Mouse (Mus musculus) stomach, embryonic 15.5 days (tissue): Measurements from ENCODE around the gene Ece2. TPM values are rescaled to one million over a fixed set of nuclear protein-coding genes. Genes with fewer than 3 reads are reported as not detected.

Source experiments
- ATAC-seq: fragments of 200-750 bp; cut with Nextera tagmentation; 2 replicates; pipeline ENCODE4 v1.8.0; 2017; ENCODE audit warnings: low read depth, moderate number of reproducible peaks, moderate TSS enrichment; ENCODE audit not compliant: insufficient read depth, low FRiP score
- H3K27ac ChIP-seq: fragments of 300-500 bp; sonication (generic); 2 replicates; pipeline ENCODE4 v1.5.1; 2015; ENCODE audit warnings: mild to moderate bottlenecking, inconsistent platforms
- H3K27me3 ChIP-seq: fragments of 300-500 bp; sonication (generic); replicated peaks from 2 replicates; pipeline ENCODE4 v1.6.1; 2015; ENCODE audit warnings: inconsistent platforms
- H3K36me3 ChIP-seq: fragments of 300-500 bp; sonication (generic); 2 replicates; pipeline ENCODE4 v1.6.1; 2015; ENCODE audit warnings: inconsistent platforms
- H3K4me1 ChIP-seq: fragments of 300-500 bp; sonication (generic); 2 replicates; pipeline ENCODE4 v1.6.1; 2015; ENCODE audit warnings: inconsistent platforms
- H3K4me2 ChIP-seq: fragments of 300-500 bp; sonication (generic); 2 replicates; pipeline ENCODE4 v1.6.1; 2015; ENCODE audit warnings: mild to moderate bottlenecking, inconsistent platforms
- H3K4me3 ChIP-seq: fragments of 300-500 bp; sonication (generic); replicated peaks from 2 replicates; pipeline ENCODE4 v1.5.1; 2015; ENCODE audit warnings: inconsistent platforms
- H3K9ac ChIP-seq: fragments of 300-500 bp; sonication (generic); 2 replicates; pipeline ENCODE4 v1.6.1; 2015; ENCODE audit warnings: inconsistent platforms
- H3K9me3 ChIP-seq: fragments of 300-500 bp; sonication (generic); 2 replicates; pipeline ENCODE4 v1.6.1; 2016; ENCODE audit warnings: inconsistent platforms
- WGBS: fragments of 180-500 bp; shearing (Covaris S2); methylation state at CpG from one replicate; pipeline ENCODE4 v1.1.7; 2015; 5-methylcytosine and 5-hydroxymethylcytosine counted together
- polyA plus RNA-seq: library from polyadenylated mRNA; unstranded; fragments of >200 nt; fragmentation: Nextera tagmentation; extraction: Ambion mirVana; gene quantifications from 2 replicates; pipeline ENCODE4 v1.2.1, GENCODE M21; 2015

Gene Ece2
- polyA plus RNA-seq, result 2.0 and 2.7 TPM in 2 replicates

- Histone ChIP-seq H3K27me3 (peaks cover 12% of the 10 kb centered on the region; the same call in 1 of the 2 replicates), H3K9me3 (no peaks in the 10 kb centered on the region), H3K4me2 (peak within 1 kb of the TSS; percentile 95), H3K9ac (peak within 1 kb of the TSS; percentile 52; the same call in 1 of the 2 replicates), H3K27ac (no peak within 1 kb of the TSS), H3K4me3 (peak within 1 kb of the TSS; percentile 51), H3K4me1 (peaks cover 8% of the 10 kb centered on the region; the same call in 1 of the 2 replicates), H3K36me3 (no peaks in the 10 kb centered on the region)
- peak; percentile 27; the same call in 1 of the 2 replicates for ATAC-seq
- WGBS, result 6% methylated on average over 50 of the region's 54 CpGs
Measured at GRCm38 (mm10) chr16:20629731-20630634, at the start of gene Ece2. TSS of gene Ece2 (plus strand) at chr16:20629828.

GRCm38 (mm10) chr16:20589366-20589938 lies 40.2 kb upstream of the Ece2 start, which contains the start of gene Vwa5b2:
TSS of gene Vwa5b2 (plus strand) at chr16:20589471.
- no peak within 1 kb of the TSS for H3K27ac ChIP-seq
- H3K4me2 ChIP-seq, result peak within 1 kb of the TSS; percentile 86
- peaks cover 47% of the 10 kb centered on the region for H3K27me3 ChIP-seq
- no peaks in the 10 kb centered on the region for H3K36me3 ChIP-seq
- ATAC-seq, result peak; percentile 11; the same call in 1 of the 2 replicates
- no peaks in the 10 kb centered on the region for H3K9me3 ChIP-seq
- WGBS, result under 1% methylated on average over 24 of the region's 24 CpGs
- H3K9ac ChIP-seq, result 0 out of 2 replicates have a peak within 1 kb of the TSS, but pooled peaks have one; percentile 4
- H3K4me3 ChIP-seq, result peak within 1 kb of the TSS; percentile 46
- H3K4me1 ChIP-seq, result peaks cover 20% of the 10 kb centered on the region

GRCm38 (mm10) chr16:20589939-20590679 lies 39.5 kb upstream of the Ece2 start:
- peak; percentile 77 for ATAC-seq
- Histone ChIP-seq H3K27me3 (peaks cover 48% of the 10 kb centered on the region), H3K9ac (no peak overlapping the region), H3K4me2 (peak overlapping the region; percentile 86), H3K27ac (no peak overlapping the region), H3K9me3 (no peaks in the 10 kb centered on the region), H3K36me3 (no peaks in the 10 kb centered on the region), H3K4me3 (peak overlapping the region; percentile 46), H3K4me1 (peaks cover 20% of the 10 kb centered on the region)
- WGBS, result under 1% methylated on average over 39 of the region's 39 CpGs

DNA sequence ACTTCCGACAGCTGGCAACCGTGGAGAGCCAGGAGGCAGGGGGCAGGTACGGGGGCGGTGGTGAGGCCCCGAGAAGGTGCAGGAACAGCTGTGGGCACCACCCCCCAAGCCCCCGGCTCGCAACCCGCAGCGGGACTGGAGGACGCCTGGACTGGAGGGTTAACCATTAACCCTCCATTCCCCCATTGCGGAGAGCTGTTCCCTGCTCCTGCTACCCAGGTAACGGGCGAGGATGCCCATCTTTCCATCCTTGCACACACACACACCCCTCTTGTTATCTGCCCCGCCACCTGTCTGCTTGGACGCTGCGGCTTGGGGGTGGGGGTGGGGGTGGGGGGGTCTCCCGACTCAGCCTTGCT lies 39.0 kb upstream of the Ece2 start:
- Histone ChIP-seq H3K9ac (no peak overlapping the region), H3K9me3 (no peaks in the 10 kb centered on the region), H3K4me1 (peaks cover 20% of the 10 kb centered on the region), H3K27me3 (peaks cover 48% of the 10 kb centered on the region), H3K4me2 (peak overlapping the region; percentile 86), H3K36me3 (no peaks in the 10 kb centered on the region), H3K4me3 (peak overlapping the region; percentile 46), H3K27ac (no peak overlapping the region)
- WGBS, result 2% methylated on average over 17 of the region's 17 CpGs
- ATAC-seq, result peak; percentile 16; the same call in 1 of the 2 replicates

DNA sequence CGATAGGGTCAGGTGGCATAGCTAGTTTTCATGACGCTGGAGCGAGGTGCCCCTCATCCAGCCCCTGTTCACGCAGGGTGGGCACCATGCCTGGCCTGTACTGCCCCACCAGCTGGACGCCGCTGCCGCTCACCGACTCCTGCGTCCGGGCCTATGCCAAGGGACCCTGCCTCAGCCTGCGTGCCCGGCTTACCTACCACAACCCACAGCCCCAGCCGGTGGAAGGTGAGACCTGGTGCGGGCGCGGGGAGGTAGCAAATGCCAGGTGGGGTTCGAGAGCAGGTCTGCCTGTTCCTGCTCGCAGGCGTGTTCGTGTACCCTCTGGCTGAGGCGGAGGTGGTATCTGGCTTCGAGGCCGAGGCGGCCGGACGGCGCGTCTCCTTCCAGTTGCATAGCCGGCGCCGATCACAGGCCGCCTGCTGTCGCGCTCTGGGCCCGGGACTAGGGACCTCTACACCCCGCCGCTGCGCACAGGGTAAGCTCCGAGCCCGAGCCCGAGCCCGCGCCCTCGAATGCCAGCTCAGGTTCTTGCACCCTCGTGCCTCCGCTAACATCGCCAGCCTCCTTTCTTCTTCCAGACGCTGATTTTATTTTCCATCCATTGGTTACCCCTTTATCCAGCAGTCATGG lies 38.4 kb upstream of the Ece2 start:
- no peak for ATAC-seq
- peak overlapping the region; percentile 46; the same call in 1 of the 2 replicates for H3K4me3 ChIP-seq
- WGBS, result 5% methylated on average over 48 of the region's 48 CpGs
- H3K9ac ChIP-seq, result no peak overlapping the region
- no peaks in the 10 kb centered on the region for H3K36me3 ChIP-seq
- no peak overlapping the region for H3K27ac ChIP-seq
- H3K4me2 ChIP-seq, result peak overlapping the region; percentile 86
- H3K4me1 ChIP-seq, result peaks cover 20% of the 10 kb centered on the region
- H3K9me3 ChIP-seq, result no peaks in the 10 kb centered on the region
- H3K27me3 ChIP-seq, result peaks cover 48% of the 10 kb centered on the region

- Histone ChIP-seq H3K9ac (no peak overlapping the region), H3K4me2 (no peak overlapping the region), H3K27me3 (peaks cover 34% of the 10 kb centered on the region), H3K27ac (no peak overlapping the region), H3K4me1 (peaks cover 11% of the 10 kb centered on the region; the same call in 1 of the 2 replicates), H3K9me3 (no peaks in the 10 kb centered on the region), H3K36me3 (no peaks in the 10 kb centered on the region), H3K4me3 (no peak overlapping the region)
- WGBS, result 80% methylated on average over 7 of the region's 7 CpGs
- ATAC-seq, result peak; percentile 67
Measured at GRCm38 (mm10) chr16:20595060-20595673, 34.5 kb upstream of the Ece2 start.

- Histone ChIP-seq H3K9ac (no peak overlapping the region), H3K4me2 (no peak overlapping the region), H3K27ac (no peak overlapping the region), H3K36me3 (no peaks in the 10 kb centered on the region), H3K9me3 (no peaks in the 10 kb centered on the region), H3K27me3 (peaks cover 28% of the 10 kb centered on the region), H3K4me1 (0 out of 2 replicates have a peak, but pooled peaks cover 6% of the 10 kb centered on the region), H3K4me3 (no peak overlapping the region)
- WGBS, result 79% methylated on average over 4 of the region's 4 CpGs
- no peak for ATAC-seq
Measured at GRCm38 (mm10) chr16:20595737-20596136, 33.9 kb upstream of the Ece2 start.

GRCm38 (mm10) chr16:20596687-20597441 lies 32.8 kb upstream of the Ece2 start:
- no peak for ATAC-seq
- no peak overlapping the region for H3K4me3 ChIP-seq
- 55% methylated on average over 7 of the region's 7 CpGs for WGBS

GRCm38 (mm10) chr16:20600511-20600910 lies 29.1 kb upstream of the Ece2 start:
- ATAC-seq, result no peak
- no peaks in the 10 kb centered on the region for H3K4me1 ChIP-seq

More at GRCm38 (mm10) chr16:20596687-20597441, 32.8 kb upstream of the Ece2 start:
- no peak overlapping the region for H3K9ac ChIP-seq
- peaks cover 17% of the 10 kb centered on the region; the same call in 1 of the 2 replicates for H3K27me3 ChIP-seq
- H3K36me3 ChIP-seq, result no peaks in the 10 kb centered on the region
- no peaks in the 10 kb centered on the region for H3K9me3 ChIP-seq
- H3K4me1 ChIP-seq, result no peaks in the 10 kb centered on the region
- H3K4me2 ChIP-seq, result no peak overlapping the region
- no peak overlapping the region for H3K27ac ChIP-seq

DNA sequence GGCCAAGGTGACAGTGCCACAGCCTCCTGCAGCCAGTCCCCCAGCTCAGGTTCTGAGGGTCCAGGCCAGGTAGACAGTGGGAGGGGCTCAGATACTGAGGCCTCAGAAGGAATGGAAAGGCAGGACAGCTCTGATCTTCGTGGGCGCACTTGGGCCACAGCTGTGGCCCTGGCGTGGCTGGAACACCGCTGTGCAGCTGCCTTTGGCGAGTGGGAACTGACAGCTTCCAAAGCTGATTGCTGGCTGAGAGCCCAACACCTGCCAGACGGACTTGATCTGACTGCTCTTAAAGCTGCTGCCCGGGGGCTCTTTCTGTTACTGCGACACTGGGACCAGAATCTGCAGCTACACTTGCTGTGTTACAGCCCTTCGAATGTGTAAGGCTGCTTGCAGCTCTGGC lies 24.9 kb upstream of the Ece2 start:
- no peaks in the 10 kb centered on the region for H3K4me1 ChIP-seq
- no peak overlapping the region for H3K4me2 ChIP-seq
- peaks cover 25% of the 10 kb centered on the region for H3K36me3 ChIP-seq
- H3K27me3 ChIP-seq, result no peaks in the 10 kb centered on the region
- H3K27ac ChIP-seq, result no peak overlapping the region
- no peak overlapping the region for H3K4me3 ChIP-seq
- ATAC-seq, result no peak
- H3K9me3 ChIP-seq, result no peaks in the 10 kb centered on the region
- no peak overlapping the region for H3K9ac ChIP-seq
- WGBS, result 71% methylated on average over 9 of the region's 9 CpGs

More at GRCm38 (mm10) chr16:20600511-20600910, 29.1 kb upstream of the Ece2 start:
- Histone ChIP-seq H3K9ac (no peak overlapping the region), H3K4me3 (no peak overlapping the region), H3K9me3 (no peaks in the 10 kb centered on the region), H3K36me3 (peaks cover 9% of the 10 kb centered on the region; the same call in 1 of the 2 replicates), H3K4me2 (no peak overlapping the region), H3K27me3 (no peaks in the 10 kb centered on the region), H3K27ac (no peak overlapping the region)
- 75% methylated on average over 5 of the region's 5 CpGs for WGBS
